Mouse (Mus musculus) hematopoietic stem cell, adult 5-6 weeks (primary cell): ENCODE measurements around the gene Frem2. TPM values are rescaled to one million over a fixed set of nuclear protein-coding genes. Genes with fewer than 3 reads are reported as not detected.

Source experiments
- ATAC-seq, 2 experiments: fragments of 125-278 bp in 1 of 2; replicated peaks in 1 of 2; 2 replicates each; pipeline ENCODE4 v1.8.0; 2016 to 2017; ENCODE audit warnings: inconsistent platforms in 2 of 2, mild to moderate bottlenecking in 2 of 2, moderate number of reproducible peaks in 2 of 2, low read depth in 1 of 2, moderate TSS enrichment in 1 of 2; ENCODE audit not compliant: low FRiP score in 2 of 2, poor library complexity in 2 of 2, severe bottlenecking in 2 of 2, insufficient read depth in 1 of 2, low TSS enrichment in 1 of 2
- total RNA-seq: library from RNA; stranded (forward); fragments of 172-1452, 232-1000 nt; gene quantifications from 2 replicates; pipeline ENCODE4 v1.2.3, GENCODE M21; 2017

Frem2 gene
- total RNA-seq, 1 experiment from 2014 or later: not detected

GRCm38 (mm10) chr3:53576320-53577116, 80.6 kb downstream of the Frem2 start:
- no peak for ATAC-seq

- no peak for ATAC-seq
These were observed 83.0 kb downstream of the Frem2 start for GRCm38 (mm10) chr3:53574123-53574522.

GRCm38 (mm10) chr3:53571663-53572062, 85.5 kb downstream of the Frem2 start:
- no peak for ATAC-seq

GRCm38 (mm10) chr3:53564521-53564920, 92.6 kb downstream of the Frem2 start:
- no peak for ATAC-seq

GRCm38 (mm10) chr3:53563746-53564145, 93.4 kb downstream of the Frem2 start:
- ATAC-seq: no peak

GRCm38 (mm10) chr3:53561813-53562212, 95.3 kb downstream of the Frem2 start:
- no peak for ATAC-seq

GRCm38 (mm10) chr3:53559056-53559455, 98.1 kb downstream of the Frem2 start:
- no peak for ATAC-seq

GRCm38 (mm10) chr3:53558230-53558629, 98.9 kb downstream of the Frem2 start:
- ATAC-seq: no peak

GRCm38 (mm10) chr3:53557388-53558214, 99.6 kb downstream of the Frem2 start:
- ATAC-seq: no peak

- no peak for ATAC-seq
These were observed 101.9 kb downstream of the Frem2 start for GRCm38 (mm10) chr3:53555031-53555952.

- no peak for ATAC-seq
These were observed 104.5 kb downstream of the Frem2 start for GRCm38 (mm10) chr3:53552691-53553090.

- no peak for ATAC-seq
These were observed 125.1 kb downstream of the Frem2 start for GRCm38 (mm10) chr3:53532091-53532490.

- no peak for ATAC-seq
These were observed 126.8 kb downstream of the Frem2 start for GRCm38 (mm10) chr3:53530305-53530704.

GRCm38 (mm10) chr3:53525737-53526136, 131.4 kb downstream of the Frem2 start:
- ATAC-seq: peak; percentile 77 to 78

GRCm38 (mm10) chr3:53522794-53523193, 134.4 kb downstream of the Frem2 start:
- no peak for ATAC-seq

GRCm38 (mm10) chr3:53514221-53515065, 142.7 kb downstream of the Frem2 start:
- no peak for ATAC-seq

- no peak for ATAC-seq
These were observed 144.1 kb downstream of the Frem2 start for GRCm38 (mm10) chr3:53513096-53513495.
